Mouse (Mus musculus) kidney, embryonic 14.5 days (tissue): ENCODE data around the gene Hddc3. TPM values are rescaled to one million over a fixed set of nuclear protein-coding genes. Genes with fewer than 3 reads are reported as not detected.
"Not testable (repeated sequence)": the region's sequence is repeated elsewhere in the genome, so short reads cannot be mapped to it uniquely, and the experiment has no call there.

ENCODE experiments used
- ATAC-seq: fragments of 200-750 bp; cut with Nextera tagmentation; 2 replicates; pipeline ENCODE4 v1.8.0; 2017; ENCODE audit warnings: moderate number of reproducible peaks, mild to moderate bottlenecking, moderate TSS enrichment, moderate library complexity; ENCODE audit not compliant: low FRiP score, low TSS enrichment
- H3K27ac ChIP-seq: fragments of 300-500 bp; sonication (generic); 2 replicates; pipeline ENCODE4 v1.5.1; 2014; ENCODE audit warnings: low read depth, mild to moderate bottlenecking, low read length, moderate library complexity, mixed read lengths
- H3K27me3 ChIP-seq: fragments of 300-500 bp; sonication (generic); 2 replicates; pipeline ENCODE4 v1.6.1; 2014; ENCODE audit warnings: mild to moderate bottlenecking, low read length; ENCODE audit not compliant: control insufficient read depth, insufficient read depth
- H3K36me3 ChIP-seq: fragments of 300-500 bp; sonication (generic); 2 replicates; pipeline ENCODE4 v1.6.1; 2014; ENCODE audit warnings: low read length, mixed read lengths; ENCODE audit not compliant: control insufficient read depth, insufficient read depth
- H3K4me1 ChIP-seq: fragments of 300-500 bp; sonication (generic); 2 replicates; pipeline ENCODE4 v1.6.1; 2014; ENCODE audit warnings: low read length, mixed read lengths; ENCODE audit not compliant: control insufficient read depth, insufficient read depth
- H3K4me2 ChIP-seq: fragments of 300-500 bp; sonication (generic); replicated peaks from 2 replicates; pipeline ENCODE4 v1.6.1; 2014; ENCODE audit warnings: low read depth, mild to moderate bottlenecking, low read length
- H3K4me3 ChIP-seq: fragments of 300-500 bp; sonication (generic); 2 replicates; pipeline ENCODE4 v1.5.1; 2014; ENCODE audit warnings: mild to moderate bottlenecking, low read length
- H3K9ac ChIP-seq: fragments of 300-500 bp; sonication (generic); 2 replicates; pipeline ENCODE4 v1.6.1; 2014; ENCODE audit warnings: low read depth, mild to moderate bottlenecking, low read length, moderate library complexity
- H3K9me3 ChIP-seq: fragments of 300-500 bp; sonication (generic); 2 replicates; pipeline ENCODE4 v1.6.1; 2016; ENCODE audit warnings: low read length; ENCODE audit not compliant: control insufficient read depth
- WGBS: fragments of 180-500 bp; shearing (Covaris S2); extraction: QIAGEN DNeasy Blood & Tissue Kit; methylation state at CpG from one replicate; pipeline ENCODE4 v1.1.7; 2014; 5-methylcytosine and 5-hydroxymethylcytosine counted together
- polyA plus RNA-seq: library from polyadenylated mRNA; unstranded; fragments of >200 nt; fragmentation: Nextera tagmentation; extraction: Ambion mirVana; gene quantifications from 2 replicates; pipeline ENCODE4 v1.2.1, GENCODE M21; 2014

Gene Hddc3
- polyA plus RNA-seq, 1 experiment from 2014 or later: 19.9 TPM

- ATAC-seq: no peak
- Histone ChIP-seq H3K9ac (no peak overlapping the region), H3K9me3 (no peaks in the 10 kb centered on the region), H3K36me3 (peaks cover 97% of the 10 kb centered on the region), H3K4me1 (no peaks in the 10 kb centered on the region), H3K4me3 (no peak overlapping the region), H3K4me2 (no peak overlapping the region), H3K27ac (no peak overlapping the region), H3K27me3 (no peaks in the 10 kb centered on the region)
- WGBS: 83% methylated on average over 3 of the region's 3 CpGs
Measured at GRCm38 (mm10) chr7:80307766-80308165, 35.1 kb upstream of the Hddc3 start.

- no peak overlapping the region for H3K4me3 ChIP-seq
- no peak overlapping the region for H3K4me2 ChIP-seq
- 77% methylated on average over 7 of the region's 7 CpGs for WGBS
- H3K9ac ChIP-seq: no peak overlapping the region
- no peaks in the 10 kb centered on the region for H3K4me1 ChIP-seq
- ATAC-seq: no peak
- peaks cover 98% of the 10 kb centered on the region for H3K36me3 ChIP-seq
- no peaks in the 10 kb centered on the region for H3K27me3 ChIP-seq
- H3K9me3 ChIP-seq: no peaks in the 10 kb centered on the region
- H3K27ac ChIP-seq: no peak overlapping the region
Measured at GRCm38 (mm10) chr7:80310771-80311170, 32.1 kb upstream of the Hddc3 start.

- no peak for ATAC-seq
- H3K4me3 ChIP-seq: no peak overlapping the region
- no peak overlapping the region for H3K9ac ChIP-seq
- H3K27ac ChIP-seq: no peak overlapping the region
- H3K4me1 ChIP-seq: no peaks in the 10 kb centered on the region
- no peak overlapping the region for H3K4me2 ChIP-seq
- WGBS: 85% methylated on average over 2 of the region's 2 CpGs
- peaks cover 67% of the 10 kb centered on the region for H3K36me3 ChIP-seq
- H3K27me3 ChIP-seq: no peaks in the 10 kb centered on the region
- H3K9me3 ChIP-seq: no peaks in the 10 kb centered on the region
Measured at GRCm38 (mm10) chr7:80315733-80316132, 27.2 kb upstream of the Hddc3 start.

- H3K4me2 ChIP-seq: no peak overlapping the region
- H3K27me3 ChIP-seq: no peaks in the 10 kb centered on the region
- ATAC-seq: no peak
- WGBS: 81% methylated on average over 1 of the region's 1 CpGs
- H3K9ac ChIP-seq: no peak overlapping the region
- peaks cover 49% of the 10 kb centered on the region for H3K36me3 ChIP-seq
- 0 out of 2 replicates have a peak, but pooled peaks cover under 1% of the 10 kb centered on the region for H3K4me1 ChIP-seq
- no peaks in the 10 kb centered on the region for H3K9me3 ChIP-seq
- H3K27ac ChIP-seq: no peak overlapping the region
- no peak overlapping the region for H3K4me3 ChIP-seq
Measured at GRCm38 (mm10) chr7:80317439-80318115, 25.3 kb upstream of the Hddc3 start.

DNA sequence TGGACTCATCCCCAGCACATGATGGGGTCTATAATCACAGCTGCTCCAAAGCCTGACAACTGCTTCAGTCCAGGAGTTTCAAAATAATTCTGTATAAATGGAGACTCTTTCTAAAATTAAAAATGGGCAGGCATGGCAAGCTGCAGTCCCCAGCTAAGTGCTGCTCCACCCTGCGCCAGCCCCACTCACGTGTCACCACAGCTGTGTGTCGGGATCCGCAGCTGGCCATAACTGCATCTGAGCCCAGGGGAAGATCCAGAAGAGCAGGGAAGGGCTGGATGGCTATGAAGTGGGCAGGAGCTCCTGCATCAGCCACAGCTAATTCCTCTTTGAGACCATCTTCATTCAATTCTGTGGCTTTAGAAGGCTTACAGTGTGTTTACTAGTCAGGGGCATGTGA is 24.2 kb upstream of the Hddc3 start:
- peaks cover 38% of the 10 kb centered on the region for H3K36me3 ChIP-seq
- H3K27ac ChIP-seq: no peak overlapping the region
- H3K4me1 ChIP-seq: peaks cover 10% of the 10 kb centered on the region
- 89% methylated on average over 4 of the region's 4 CpGs for WGBS
- H3K4me2 ChIP-seq: no peak overlapping the region
- H3K4me3 ChIP-seq: no peak overlapping the region
- no peaks in the 10 kb centered on the region for H3K27me3 ChIP-seq
- no peak for ATAC-seq
- H3K9me3 ChIP-seq: no peaks in the 10 kb centered on the region
- no peak overlapping the region for H3K9ac ChIP-seq

GRCm38 (mm10) chr7:80319846-80320496 is 22.9 kb upstream of the Hddc3 start:
- Histone ChIP-seq H3K36me3 (peaks cover 25% of the 10 kb centered on the region), H3K27me3 (no peaks in the 10 kb centered on the region), H3K9ac (no peak overlapping the region), H3K9me3 (no peaks in the 10 kb centered on the region), H3K4me2 (no peak overlapping the region), H3K4me1 (peaks cover 10% of the 10 kb centered on the region), H3K27ac (no peak overlapping the region), H3K4me3 (no peak overlapping the region)
- 86% methylated on average over 19 of the region's 19 CpGs for WGBS
- no peak for ATAC-seq

- no peaks in the 10 kb centered on the region for H3K9me3 ChIP-seq
- H3K27ac ChIP-seq: peak overlapping the region; percentile 73
- H3K4me2 ChIP-seq: peak overlapping the region; percentile 84
- H3K4me1 ChIP-seq: peaks cover 10% of the 10 kb centered on the region
- H3K27me3 ChIP-seq: no peaks in the 10 kb centered on the region
- ATAC-seq: no peak
- H3K4me3 ChIP-seq: peak overlapping the region; percentile 63
- 14% methylated on average over 8 of the region's 8 CpGs for WGBS
- peaks cover 37% of the 10 kb centered on the region for H3K36me3 ChIP-seq
- H3K9ac ChIP-seq: peak overlapping the region; percentile 65
Measured at GRCm38 (mm10) chr7:80323336-80323735, 19.6 kb upstream of the Hddc3 start.

DNA sequence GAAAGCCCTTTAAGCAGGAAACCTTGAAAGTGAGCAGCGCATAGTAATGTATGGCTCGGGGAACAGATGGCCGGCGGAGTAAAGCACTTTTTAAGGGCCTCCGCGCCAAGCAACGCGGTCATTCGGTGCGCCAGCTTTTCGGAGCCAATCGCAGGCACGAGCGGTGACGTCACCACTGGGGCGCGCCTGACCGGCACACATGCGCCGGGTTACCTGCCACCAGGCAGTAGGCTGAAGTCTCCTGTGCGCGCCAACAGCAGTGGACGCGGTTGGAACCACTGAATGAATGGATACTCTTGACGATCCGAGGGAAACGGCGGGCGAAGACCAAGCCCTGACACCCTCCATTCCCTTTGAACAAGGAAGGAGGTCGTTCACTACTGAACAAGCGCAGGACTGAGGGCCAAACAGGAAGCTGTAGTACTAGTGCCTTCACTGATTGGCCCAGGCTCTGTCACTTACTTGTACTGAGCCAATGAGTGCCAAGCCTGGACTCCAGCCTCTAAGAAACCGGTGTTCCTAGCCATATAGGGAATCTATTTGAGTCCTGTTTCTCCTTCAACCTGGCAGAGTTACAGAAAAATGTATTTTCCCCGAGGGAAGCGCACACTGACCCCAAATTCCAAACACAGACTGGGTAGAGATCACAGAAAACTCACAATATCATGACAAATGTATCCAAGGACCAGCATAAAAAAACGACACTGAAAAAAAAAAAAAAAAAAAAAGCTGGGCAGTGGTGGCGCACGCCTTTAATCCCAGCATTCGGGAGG is 18.7 kb upstream of the Hddc3 start, which contains the start of gene Rccd1:
Rccd1 (minus strand) TSS at position 412 of the 773 bp plus-strand sequence.
- peak; percentile 99 for ATAC-seq
- Histone ChIP-seq H3K9ac (peak within 1 kb of the TSS; percentile 65), H3K9me3 (no peaks in the 10 kb centered on the region), H3K4me2 (peak within 1 kb of the TSS; percentile 84), H3K4me3 (peak within 1 kb of the TSS; percentile 63), H3K27me3 (no peaks in the 10 kb centered on the region), H3K27ac (peak within 1 kb of the TSS; percentile 73), H3K4me1 (peaks cover 10% of the 10 kb centered on the region), H3K36me3 (peaks cover 46% of the 10 kb centered on the region)
- WGBS: 2% methylated on average over 38 of the region's 38 CpGs

GRCm38 (mm10) chr7:80324816-80325119 is 18.1 kb upstream of the Hddc3 start:
- not testable (repeated sequence) for H3K27me3 ChIP-seq, ATAC-seq, H3K4me2 ChIP-seq, H3K4me1 ChIP-seq, H3K9me3 ChIP-seq, H3K9ac ChIP-seq, H3K27ac ChIP-seq
- Histone ChIP-seq H3K4me3 (peak overlapping the region; percentile 63; the same call in 1 of the 2 replicates), H3K36me3 (peaks cover 52% of the 10 kb centered on the region)
- 57% methylated on average over 4 of the region's 5 CpGs for WGBS
